Mouse (Mus musculus) small intestine, adult 10 weeks (tissue): Measurements from ENCODE around the gene Txnrd3. TPM values are rescaled to one million over a fixed set of nuclear protein-coding genes. Genes with fewer than 3 reads are reported as not detected.

ENCODE experiments used
- polyA plus RNA-seq: library from polyadenylated mRNA; stranded (reverse); fragments of 350-450 nt; fragmentation: Illumina TruSeq; extraction: RNeasy Lipid Tissue Mini Kit (QIAGEN cat#74804); gene quantifications from one replicate; pipeline ENCODE4 v1.2.3, GENCODE M21; 2014; ENCODE audit warnings: low replicate concordance

Gene Txnrd3
- 2.1 TPM for polyA plus RNA-seq

GRCm38 (mm10) chr6:89643798-89644270 is at the start of gene Txnrd3:
TSS of gene Txnrd3 (plus strand) at chr6:89643988.

GRCm38 (mm10) chr6:89595018-89595776 is 48.6 kb upstream of the Txnrd3 start, which contains the start of gene Chchd6:
TSS of gene Chchd6 (minus strand) at chr6:89595652.

GRCm38 (mm10) chr6:89707240-89707639 is 63.5 kb downstream of the Txnrd3 start, which contains the start of gene Vmn1r40:
TSS of gene Vmn1r40 (plus strand) at chr6:89707540.

Other genes starting within 250 kb of the Txnrd3 start
- gene Chchd6, start 48.3 kb upstream of the Txnrd3 start, polyA plus RNA-seq = not detected
- not detected for gene Vmn1r40, start 63.6 kb downstream of the Txnrd3 start, polyA plus RNA-seq
- gene Vmn1r41, start 96.8 kb downstream of the Txnrd3 start, polyA plus RNA-seq = not detected
- not detected for gene Vmn1r42, start 232.4 kb downstream of the Txnrd3 start, polyA plus RNA-seq
- not detected for gene Vmn1r43, start 232.4 kb downstream of the Txnrd3 start, polyA plus RNA-seq
- gene Vmn1r44, start 239.7 kb downstream of the Txnrd3 start, polyA plus RNA-seq = not detected